Mouse (Mus musculus) lung, postnatal 0 days (tissue): ENCODE results near the gene Actn1.

Experiments
- CTCF ChIP-seq: IDR thresholded peaks from 2 replicates; pipeline ENCODE4 v1.5.1; 2016; ENCODE audit warnings: antibody characterized with exemption, mild to moderate bottlenecking
- EP300 ChIP-seq: IDR thresholded peaks from 2 replicates; pipeline ENCODE4 v1.6.1; 2016; ENCODE audit warnings: antibody characterized with exemption, mild to moderate bottlenecking, control low read depth

DNA sequence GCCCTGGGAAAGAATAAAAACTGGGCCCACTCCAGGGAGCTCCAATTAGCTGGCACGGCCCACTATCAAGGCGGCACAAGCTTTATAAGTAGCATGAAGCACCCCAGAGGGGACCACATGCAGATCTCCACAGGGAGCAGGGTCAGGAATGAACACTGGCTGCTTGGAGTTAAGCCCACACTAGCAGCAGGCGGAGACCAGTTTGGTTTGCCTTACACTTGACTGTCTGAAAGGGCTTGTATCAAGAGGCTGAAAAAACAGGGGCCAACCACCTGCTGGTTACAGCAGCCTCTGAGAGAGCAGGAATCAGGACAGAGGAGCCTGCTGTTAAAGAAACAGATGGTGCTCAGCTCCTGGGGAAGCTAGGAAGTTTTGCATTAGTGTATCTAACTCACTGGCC, 32.3 kb downstream of the Actn1 start:
- peak; percentile 16; the same call in 1 of the 2 replicates for TF ChIP-seq CTCF
- TF ChIP-seq EP300 = peak; percentile 76
